Mouse (Mus musculus) spleen, adult 2 months (tissue): ENCODE measurements around the gene Tmem100.

Source experiments
- CTCF ChIP-seq: fragments of 200-500 bp; IDR thresholded peaks from 2 replicates; pipeline ENCODE4 v1.5.1; 2011; ENCODE audit warnings: mild to moderate bottlenecking, inconsistent platforms; ENCODE audit not compliant: insufficient read depth, insufficient read length, insufficient replicate concordance; ENCODE audit errors: extremely low read depth
- POLR2A ChIP-seq: fragments of 200-500 bp; IDR thresholded peaks from 2 replicates; pipeline ENCODE4 v1.6.1; 2011; ENCODE audit warnings: low read depth, low read length, inconsistent platforms

GRCm38 (mm10) chr11:90013657-90014056 is 16.5 kb upstream of the Tmem100 start:
- TF ChIP-seq CTCF (no peak), POLR2A (no peak)
